ENCODE assay signal across 10 mouse cellular contexts in genomic region chr13:46257847-46258246, GRCm38 (mm10). TPM values are rescaled to one million over a fixed set of nuclear protein-coding genes. Genes with fewer than 3 reads are reported as not detected.
A peak's percentile ranks its signal among the peaks of the same experiment; 100 is the strongest.
DNase-seq lines count a peak whose midpoint lies in the region; ATAC-seq and TF ChIP-seq lines count a peak whose summit lies in the region.
"Had no signal": no experiment of that assay in that cellular context is flagged by ENCODE, and none has a peak within 500 bp of the region (broad histone marks: within the 10 kb centered on the region; RNA-seq: fewer than 3 reads in every experiment).

No protein-coding gene starts in this region.

- peak; percentile 49; the same call in 1 of the 2 replicates for ATAC-seq in cerebellum, adult (ENCODE audit: insufficient number of reproducible peaks, low FRiP score, low TSS enrichment)
- ATAC-seq in forebrain, embryonic 14.5 days: peak; percentile 44; the same call in 1 of the 2 replicates
- peak; percentile 75 for ATAC-seq in hindbrain, postnatal 0 days

- no peak overlapping the region for H3K4me2 ChIP-seq in forebrain, embryonic 14.5 days (ENCODE audit: low read length)
- H3K4me2 ChIP-seq in hindbrain, postnatal 0 days (ENCODE audit: low read depth, low read length): no peak overlapping the region
- H3K4me2 ChIP-seq: embryonic facial prominence, embryonic 13.5 days had no signal

- H3K36me3 ChIP-seq in forebrain, embryonic 14.5 days (ENCODE audit: control insufficient read depth, insufficient read depth, low read length): no peaks in the 10 kb centered on the region
- H3K36me3 ChIP-seq in hindbrain, postnatal 0 days (ENCODE audit: insufficient read depth, low read length): no peaks in the 10 kb centered on the region
- H3K36me3 ChIP-seq: embryonic facial prominence, embryonic 13.5 days had no signal

- WGBS in forebrain, embryonic 14.5 days: 2% methylated on average over 4 of the region's 4 CpGs
- WGBS in hindbrain, postnatal 0 days: 5% methylated on average over 4 of the region's 4 CpGs

- H3K9ac ChIP-seq in forebrain, embryonic 14.5 days (ENCODE audit: low read length): no peak overlapping the region
- no peak overlapping the region for H3K9ac ChIP-seq in hindbrain, postnatal 0 days (replicated peaks; ENCODE audit: low read length)
- H3K9ac ChIP-seq: embryonic facial prominence, embryonic 13.5 days had no signal

- peak; percentile 8 to 49 for DNase-seq in spleen, adult 18-20 months
- no peak for DNase-seq in spleen, adult 12 weeks (ENCODE audit: low spot score)
- peak; percentile 86 for DNase-seq in forebrain, embryonic 14.5 days (ENCODE audit: low spot score)
- DNase-seq in hindbrain, postnatal 0 days (ENCODE audit: low spot score): peak; percentile 92
- peak; percentile 77 to 80 for DNase-seq in left cerebral cortex, postnatal 10 days (ENCODE audit: extremely low spot score in 1 of 2, low spot score in 2 of 2)
- DNase-seq in naive thymus-derived CD4-positive, alpha-beta T cell, adult 2 months (ENCODE audit: low read depth): peak; percentile 9
- peak; percentile 82 for DNase-seq in urinary bladder, postnatal 14 days (ENCODE audit: low spot score)

- intact Hi-C loops in left cerebral cortex, postnatal 10 days (cut with DNase I): loop anchor here (5.0 kb wide), 4 partner anchors 81 to 721 kb away; partner anchors contain the start of gene Atxn1

- no peak overlapping the region for H3K27ac ChIP-seq in forebrain, embryonic 14.5 days (ENCODE audit: low read depth, low read length)
- H3K27ac ChIP-seq in hindbrain, postnatal 0 days: no peak overlapping the region
- H3K27ac ChIP-seq: embryonic facial prominence, embryonic 13.5 days had no signal

- H3K9me3 ChIP-seq in forebrain, embryonic 14.5 days (replicated peaks; ENCODE audit: control insufficient read depth, low read length): no peaks in the 10 kb centered on the region
- no peaks in the 10 kb centered on the region for H3K9me3 ChIP-seq in hindbrain, postnatal 0 days (ENCODE audit: low read length)
- H3K9me3 ChIP-seq: embryonic facial prominence, embryonic 13.5 days; megakaryocyte, embryonic 14.5 days had no signal

- TF ChIP-seq CTCF in hindbrain, postnatal 0 days (IDR thresholded peaks at IDR 0.05; ENCODE audit: low read depth): peak; percentile 85

- H3K4me1 ChIP-seq in forebrain, embryonic 14.5 days (ENCODE audit: control insufficient read depth, insufficient read depth, low read length): no peaks in the 10 kb centered on the region
- H3K4me1 ChIP-seq in hindbrain, postnatal 0 days (ENCODE audit: insufficient read depth, low read length): no peaks in the 10 kb centered on the region

- H3K27me3 ChIP-seq in forebrain, embryonic 14.5 days (replicated peaks; ENCODE audit: control insufficient read depth, insufficient read depth, low read length): no peaks in the 10 kb centered on the region
- no peaks in the 10 kb centered on the region for H3K27me3 ChIP-seq in hindbrain, postnatal 0 days (ENCODE audit: insufficient read depth, low read length)
- H3K27me3 ChIP-seq: embryonic facial prominence, embryonic 13.5 days had no signal

- H3K4me3 ChIP-seq in forebrain, embryonic 14.5 days (ENCODE audit: low read depth, low read length): no peak overlapping the region
- no peak overlapping the region for H3K4me3 ChIP-seq in hindbrain, postnatal 0 days (ENCODE audit: low read length)
- H3K4me3 ChIP-seq: embryonic facial prominence, embryonic 13.5 days; megakaryocyte, embryonic 14.5 days had no signal

RNA-seq across cellular contexts. Expression of gene Stmnd1, which starts 15.7 kb away (rescaled TPM):
- polyA plus RNA-seq in forebrain, embryonic 14.5 days (2014; fragmentation: Nextera tagmentation; extraction: Ambion mirVana): not detected in 2 replicates
- total RNA-seq in hindbrain, postnatal 0 days (2014; rRNA removed): not detected in 2 replicates
- 0.31 TPM in 1 of 2 replicates, not detected in the other for polyA plus RNA-seq in hindbrain, postnatal 0 days (2015; fragmentation: Nextera tagmentation; extraction: Ambion mirVana)
- not detected for total RNA-seq in left cerebral cortex, postnatal 10 days (2021)
- polyA plus RNA-seq: embryonic facial prominence, embryonic 13.5 days had no signal
